Mouse (Mus musculus) lung, postnatal 0 days (tissue): Measurements from ENCODE around the gene Wdr64. TPM values are rescaled to one million over a fixed set of nuclear protein-coding genes. Genes with fewer than 3 reads are reported as not detected.

ENCODE experiments used
- ATAC-seq: fragments of 200-750 bp; cut with Nextera tagmentation; 2 replicates; pipeline ENCODE4 v1.8.0; 2017; ENCODE audit warnings: moderate library complexity
- DNase-seq: peaks from one replicate; pipeline ENCODE4 v3.0.0-alpha.2; 2016; ENCODE audit warnings: low spot score
- H3K27ac ChIP-seq: fragments of 300-500 bp; sonication (generic); 2 replicates; pipeline ENCODE4 v1.5.1; 2014; ENCODE audit warnings: antibody characterized with exemption, mild to moderate bottlenecking, low read length, mixed read lengths
- H3K27me3 ChIP-seq: fragments of 300-500 bp; sonication (generic); replicated peaks from 2 replicates; pipeline ENCODE4 v1.6.1; 2014; ENCODE audit warnings: low read length, mixed read lengths; ENCODE audit not compliant: insufficient read depth
- H3K36me3 ChIP-seq: fragments of 300-500 bp; sonication (generic); 2 replicates; pipeline ENCODE4 v1.6.1; 2014; ENCODE audit warnings: low read length, mixed read lengths; ENCODE audit not compliant: insufficient read depth
- H3K4me1 ChIP-seq: fragments of 300-500 bp; sonication (generic); 2 replicates; pipeline ENCODE4 v1.6.1; 2014; ENCODE audit warnings: antibody characterized with exemption, low read depth, low read length, mixed read lengths; ENCODE audit not compliant: insufficient read depth
- H3K4me2 ChIP-seq: fragments of 300-500 bp; sonication (generic); replicated peaks from 2 replicates; pipeline ENCODE4 v1.6.1; 2014; ENCODE audit warnings: low read depth, mild to moderate bottlenecking, low read length, moderate library complexity, mixed read lengths
- H3K4me3 ChIP-seq: fragments of 300-500 bp; sonication (generic); 2 replicates; pipeline ENCODE4 v1.5.1; 2014; ENCODE audit warnings: low read depth, low read length
- H3K9ac ChIP-seq: fragments of 300-500 bp; sonication (generic); replicated peaks from 2 replicates; pipeline ENCODE4 v1.6.1; 2014; ENCODE audit warnings: low read depth, mild to moderate bottlenecking
- H3K9me3 ChIP-seq: fragments of 300-500 bp; sonication (generic); 2 replicates; pipeline ENCODE4 v1.6.1; 2016; ENCODE audit warnings: low read length, mixed read lengths
- CTCF ChIP-seq: IDR thresholded peaks from 2 replicates; pipeline ENCODE4 v1.5.1; 2016; ENCODE audit warnings: antibody characterized with exemption, mild to moderate bottlenecking
- EP300 ChIP-seq: IDR thresholded peaks from 2 replicates; pipeline ENCODE4 v1.6.1; 2016; ENCODE audit warnings: antibody characterized with exemption, mild to moderate bottlenecking, control low read depth
- WGBS: fragments of 180-500 bp; shearing (Covaris S2); extraction: QIAGEN DNeasy Blood & Tissue Kit; methylation state at CpG from one replicate; pipeline ENCODE4 v1.1.7; 2014; 5-methylcytosine and 5-hydroxymethylcytosine counted together
- polyA plus RNA-seq: library from polyadenylated mRNA; unstranded; fragments of >200 nt; fragmentation: Nextera tagmentation; extraction: Ambion mirVana; gene quantifications from 2 replicates; pipeline ENCODE4 v1.2.1, GENCODE M21; 2015

Wdr64 gene
- polyA plus RNA-seq, 1 experiment from 2014 or later = not detected

- H3K4me1 ChIP-seq = no peaks in the 10 kb centered on the region
- 46% methylated on average over 2 of the region's 2 CpGs for WGBS
- no peaks in the 10 kb centered on the region for H3K9me3 ChIP-seq
- no peak overlapping the region for H3K9ac ChIP-seq
- no peaks in the 10 kb centered on the region for H3K27me3 ChIP-seq
- ATAC-seq (peak; percentile 21; the same call in 1 of the 2 replicates), DNase-seq (no peak)
- H3K4me3 ChIP-seq = no peak overlapping the region
- TF ChIP-seq EP300 = peak; percentile 72
- TF ChIP-seq CTCF = no peak
- no peak overlapping the region for H3K27ac ChIP-seq
- no peak overlapping the region for H3K4me2 ChIP-seq
- no peaks in the 10 kb centered on the region for H3K36me3 ChIP-seq
Measured at GRCm38 (mm10) chr1:175794668-175795067, 96.3 kb downstream of the Wdr64 start.

- no peak overlapping the region for H3K9ac ChIP-seq
- H3K4me1 ChIP-seq = no peaks in the 10 kb centered on the region
- H3K27ac ChIP-seq = no peak overlapping the region
- no peak for TF ChIP-seq CTCF
- no peak for TF ChIP-seq EP300
- no peaks in the 10 kb centered on the region for H3K9me3 ChIP-seq
- no peaks in the 10 kb centered on the region for H3K27me3 ChIP-seq
- H3K4me3 ChIP-seq = no peak overlapping the region
- no peak for DNase-seq
- ATAC-seq = no peak
- H3K36me3 ChIP-seq = no peaks in the 10 kb centered on the region
- no peak overlapping the region for H3K4me2 ChIP-seq
- WGBS = 70% methylated on average over 5 of the region's 5 CpGs
Measured at GRCm38 (mm10) chr1:175808356-175808755, 110.0 kb downstream of the Wdr64 start.

- no peak overlapping the region for H3K4me2 ChIP-seq
- H3K36me3 ChIP-seq = no peaks in the 10 kb centered on the region
- ATAC-seq = no peak
- H3K9ac ChIP-seq = no peak overlapping the region
- H3K27ac ChIP-seq = no peak overlapping the region
- no peaks in the 10 kb centered on the region for H3K27me3 ChIP-seq
- no peak for TF ChIP-seq EP300
- no peak for TF ChIP-seq CTCF
- no peaks in the 10 kb centered on the region for H3K4me1 ChIP-seq
- no peaks in the 10 kb centered on the region for H3K9me3 ChIP-seq
- no peak overlapping the region for H3K4me3 ChIP-seq
- no peak for DNase-seq
- WGBS = 12% methylated on average over 1 of the region's 1 CpGs
Measured at GRCm38 (mm10) chr1:175811625-175812024, 113.2 kb downstream of the Wdr64 start.

GRCm38 (mm10) chr1:175823815-175824438 lies 125.5 kb downstream of the Wdr64 start:
- H3K4me3 ChIP-seq = no peak overlapping the region
- DNase-seq (no peak), ATAC-seq (no peak)
- no peaks in the 10 kb centered on the region for H3K9me3 ChIP-seq
- H3K36me3 ChIP-seq = no peaks in the 10 kb centered on the region
- H3K27ac ChIP-seq = no peak overlapping the region
- TF ChIP-seq EP300 (no peak), CTCF (no peak)
- 60% methylated on average over 9 of the region's 9 CpGs for WGBS
- H3K4me2 ChIP-seq = no peak overlapping the region
- H3K4me1 ChIP-seq = no peaks in the 10 kb centered on the region
- H3K9ac ChIP-seq = no peak overlapping the region
- H3K27me3 ChIP-seq = no peaks in the 10 kb centered on the region

GRCm38 (mm10) chr1:175828539-175828938 lies 130.1 kb downstream of the Wdr64 start:
- no peak for ATAC-seq
- WGBS = 80% methylated on average over 7 of the region's 7 CpGs
- no peak for TF ChIP-seq EP300
- no peak for TF ChIP-seq CTCF
- no peak for DNase-seq
- no peaks in the 10 kb centered on the region for H3K36me3 ChIP-seq
- no peaks in the 10 kb centered on the region for H3K4me1 ChIP-seq
- no peak overlapping the region for H3K27ac ChIP-seq
- no peak overlapping the region for H3K9ac ChIP-seq
- H3K27me3 ChIP-seq = no peaks in the 10 kb centered on the region
- no peak overlapping the region for H3K4me2 ChIP-seq
- H3K9me3 ChIP-seq = no peaks in the 10 kb centered on the region
- no peak overlapping the region for H3K4me3 ChIP-seq

GRCm38 (mm10) chr1:175829220-175829619 lies 130.8 kb downstream of the Wdr64 start:
- no peak overlapping the region for H3K27ac ChIP-seq
- no peak overlapping the region for H3K4me2 ChIP-seq
- H3K9me3 ChIP-seq = no peaks in the 10 kb centered on the region
- WGBS = 77% methylated on average over 2 of the region's 2 CpGs
- H3K27me3 ChIP-seq = no peaks in the 10 kb centered on the region
- H3K4me3 ChIP-seq = no peak overlapping the region
- DNase-seq (no peak), ATAC-seq (no peak)
- no peaks in the 10 kb centered on the region for H3K4me1 ChIP-seq
- H3K9ac ChIP-seq = no peak overlapping the region
- TF ChIP-seq CTCF (no peak), EP300 (no peak)
- H3K36me3 ChIP-seq = no peaks in the 10 kb centered on the region

GRCm38 (mm10) chr1:175855515-175855914 lies 157.1 kb downstream of the Wdr64 start:
- H3K4me3 ChIP-seq = no peak overlapping the region
- H3K4me1 ChIP-seq = no peaks in the 10 kb centered on the region
- H3K9ac ChIP-seq = no peak overlapping the region
- H3K36me3 ChIP-seq = no peaks in the 10 kb centered on the region
- ATAC-seq = no peak
- TF ChIP-seq CTCF (no peak), EP300 (no peak)
- DNase-seq = no peak
- H3K27ac ChIP-seq = no peak overlapping the region
- 70% methylated on average over 1 of the region's 1 CpGs for WGBS
- H3K4me2 ChIP-seq = no peak overlapping the region
- H3K9me3 ChIP-seq = no peaks in the 10 kb centered on the region
- H3K27me3 ChIP-seq = no peaks in the 10 kb centered on the region

Other genes with a start within 250 kb of the Wdr64 start
- 0.06 and 0.20 TPM in 2 replicates for gene Rgs7, start 206.1 kb upstream of the Wdr64 start, polyA plus RNA-seq
- 0.12 and 0.21 TPM in 2 replicates for gene Kmo, start 78.2 kb upstream of the Wdr64 start, polyA plus RNA-seq
- gene Fh1, start 73.0 kb upstream of the Wdr64 start, polyA plus RNA-seq = 67.2 and 69.0 TPM in 2 replicates
- 2.2 and 3.5 TPM in 2 replicates for gene Opn3, start 5.8 kb upstream of the Wdr64 start, polyA plus RNA-seq
- gene Chml, start 5.7 kb upstream of the Wdr64 start, polyA plus RNA-seq = 1.2 and 1.7 TPM in 2 replicates
- gene Exo1, start 182.0 kb downstream of the Wdr64 start, polyA plus RNA-seq = 2.6 and 2.9 TPM in 2 replicates
- gene Gm38100, start 221.7 kb downstream of the Wdr64 start, polyA plus RNA-seq = not detected in 2 replicates